Mouse (Mus musculus): ENCODE measurements around the gene Lysmd3. TPM values are rescaled to one million over a fixed set of nuclear protein-coding genes. Genes with fewer than 3 reads are reported as not detected.

Lysmd3 gene
- total RNA-seq, 2 experiments from 2014 or later: 6.1 to 9.8 TPM

DNA sequence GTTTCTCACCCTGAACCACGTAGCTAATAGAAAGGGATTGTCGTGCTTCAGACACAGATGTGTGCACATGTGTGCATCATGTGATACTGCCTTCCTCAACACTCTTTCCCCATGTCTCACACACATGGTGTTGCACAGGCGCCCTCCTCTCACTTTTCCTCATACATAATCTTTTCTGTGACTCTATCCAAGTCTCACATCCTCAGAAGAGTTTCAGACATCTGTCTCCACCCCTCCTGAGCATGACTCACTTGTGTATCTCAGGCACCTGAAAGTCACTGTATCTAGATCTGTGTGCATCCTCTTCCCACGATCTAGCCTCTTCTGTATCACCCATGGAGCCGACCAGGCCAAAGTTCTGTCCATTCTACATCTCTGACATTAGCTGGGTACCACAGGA lies 10.2 kb downstream of the Lysmd3 start:
- DNase-seq: no peak

- no peak for DNase-seq
Measured at GRCm38 (mm10) chr13:81675333-81675732, 17.9 kb downstream of the Lysmd3 start.

DNA sequence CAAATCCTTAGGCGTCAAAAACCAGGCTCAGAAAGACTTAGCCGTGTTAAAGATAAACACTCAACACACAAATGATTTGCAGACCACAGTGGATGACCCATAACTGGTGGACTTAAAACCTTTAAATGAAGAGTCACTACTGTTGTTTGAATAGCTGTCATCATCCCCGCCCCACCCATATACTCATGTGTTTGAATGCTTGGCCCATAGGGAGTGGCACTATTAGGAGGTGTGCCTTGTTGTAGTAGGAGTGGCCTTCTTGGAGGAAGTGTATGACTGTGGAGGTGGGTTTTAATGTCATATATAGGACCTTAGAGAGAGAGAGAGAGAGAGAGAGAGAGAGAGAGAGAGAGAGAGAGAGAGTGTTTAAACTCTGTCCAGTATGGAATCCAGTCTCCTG lies 25.6 kb downstream of the Lysmd3 start:
- DNase-seq: no peak

DNA sequence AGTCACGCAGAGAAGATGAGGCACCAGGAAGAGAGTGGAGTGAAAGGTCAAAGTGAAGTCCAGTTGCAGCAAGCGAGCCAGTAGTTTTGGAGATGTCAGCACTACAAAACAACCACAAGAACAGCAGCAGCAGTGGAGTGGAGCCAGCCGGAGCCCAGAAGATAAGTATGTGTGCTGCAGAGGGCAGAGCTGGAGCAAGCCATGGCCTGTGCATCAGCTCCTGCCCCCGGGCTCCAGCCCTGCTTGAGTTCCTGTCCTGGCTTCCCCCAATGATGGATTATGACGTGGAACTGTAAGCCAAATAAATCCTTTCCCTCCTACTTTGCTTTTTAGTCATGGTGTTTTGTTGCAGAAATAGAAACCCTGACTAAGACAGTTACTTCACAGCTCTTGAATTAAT lies 26.8 kb downstream of the Lysmd3 start:
- DNase-seq: no peak

DNA sequence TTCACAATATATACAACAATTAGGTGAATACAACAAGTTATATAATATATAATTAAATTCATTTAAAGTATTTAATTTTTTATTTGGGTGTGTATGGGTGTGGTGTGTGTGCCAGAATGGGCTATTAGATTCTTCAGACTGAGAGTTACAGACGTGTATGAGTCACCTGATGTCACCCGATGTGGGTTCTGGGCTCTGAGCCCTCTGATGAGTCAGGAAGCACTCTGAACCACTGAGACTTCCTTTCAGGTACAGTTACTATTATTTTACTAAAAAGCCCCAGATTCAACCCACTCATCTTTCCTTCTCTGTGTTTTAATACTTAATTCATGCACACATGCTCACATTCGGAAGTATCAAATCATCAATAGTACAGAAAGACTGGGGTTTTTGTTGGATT lies 27.4 kb downstream of the Lysmd3 start:
- no peak for DNase-seq

DNA sequence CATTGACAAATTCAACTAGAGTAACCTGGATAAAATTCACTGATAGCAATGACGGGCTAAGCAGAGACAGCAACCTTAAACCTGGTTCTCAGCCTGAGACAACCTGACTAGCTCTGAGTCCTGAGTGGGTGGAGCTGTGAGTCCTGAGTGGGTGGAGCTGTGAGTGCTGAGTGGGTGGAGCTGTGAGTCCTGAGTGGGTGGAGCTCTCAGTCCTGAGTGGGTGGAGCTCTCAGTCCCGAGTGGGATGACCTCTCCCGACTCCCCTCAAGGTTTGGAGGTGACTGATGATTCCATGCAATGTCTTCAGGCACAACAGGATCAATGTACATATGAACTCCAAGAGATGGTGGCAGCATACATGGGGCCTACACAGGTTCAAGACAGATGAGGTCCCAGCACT lies 32.1 kb downstream of the Lysmd3 start:
- no peak for DNase-seq

DNA sequence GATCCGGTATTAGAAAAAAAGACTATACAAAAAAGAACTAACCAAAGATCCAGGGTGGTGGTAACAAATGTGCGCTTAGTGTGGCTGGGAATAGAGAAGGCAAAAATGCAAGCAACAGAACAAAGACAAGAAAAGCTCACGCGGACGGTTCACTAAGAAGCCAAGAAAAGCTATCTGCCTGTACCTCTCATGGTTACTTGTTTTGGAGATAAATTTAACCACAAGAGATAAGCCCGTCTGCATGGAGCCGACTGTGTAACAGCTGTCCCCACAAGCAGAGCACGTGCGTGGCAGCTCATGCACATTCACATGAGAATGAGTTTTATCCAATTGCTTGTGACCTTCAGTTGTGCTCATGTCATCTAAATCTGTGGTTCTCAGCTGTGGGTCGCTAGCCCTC lies 33.0 kb downstream of the Lysmd3 start:
- no peak for DNase-seq

GRCm38 (mm10) chr13:81691606-81692005 lies 34.1 kb downstream of the Lysmd3 start:
- DNase-seq: no peak

DNA sequence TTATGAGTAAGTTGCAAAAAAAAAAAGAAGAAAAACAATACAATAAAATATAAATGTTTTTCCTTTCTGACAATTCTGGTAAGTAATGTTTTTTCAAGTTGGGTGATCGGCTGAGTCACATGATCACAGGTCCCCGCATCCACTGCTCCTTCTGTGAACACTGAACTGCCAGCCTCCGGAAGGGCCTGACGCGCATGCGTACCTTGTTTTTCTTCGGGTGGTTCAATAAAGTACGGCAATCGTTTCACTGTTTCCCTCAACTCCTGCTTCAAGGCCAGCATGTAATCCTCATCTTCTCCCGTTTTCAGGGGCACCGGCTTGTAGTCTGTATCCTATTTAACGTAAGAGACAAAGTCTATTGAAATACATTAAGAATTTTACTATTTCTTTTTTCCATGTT lies 37.0 kb downstream of the Lysmd3 start:
- DNase-seq: no peak

- no peak for DNase-seq
Measured at GRCm38 (mm10) chr13:81703148-81703547, 45.7 kb downstream of the Lysmd3 start.

DNA sequence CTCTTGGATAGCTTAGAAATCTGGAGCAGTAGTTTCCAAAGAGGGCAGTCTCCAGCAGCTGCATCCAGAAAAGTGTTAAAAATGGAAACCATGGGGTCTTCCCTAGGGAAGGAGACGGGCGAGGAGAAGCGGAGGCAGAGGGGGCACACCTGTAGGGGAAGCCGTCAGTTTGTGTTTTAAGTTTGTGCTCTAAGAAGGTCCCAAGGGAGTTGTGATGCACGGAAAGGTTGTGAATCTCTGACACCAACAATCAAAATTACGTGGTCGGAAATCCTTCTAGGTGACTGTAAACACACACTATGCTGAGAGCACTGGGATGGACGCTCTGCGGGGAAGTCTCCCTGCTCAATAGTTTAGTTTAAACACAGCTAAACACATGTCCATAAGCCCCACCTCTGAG lies 46.2 kb downstream of the Lysmd3 start:
- no peak for DNase-seq

DNA sequence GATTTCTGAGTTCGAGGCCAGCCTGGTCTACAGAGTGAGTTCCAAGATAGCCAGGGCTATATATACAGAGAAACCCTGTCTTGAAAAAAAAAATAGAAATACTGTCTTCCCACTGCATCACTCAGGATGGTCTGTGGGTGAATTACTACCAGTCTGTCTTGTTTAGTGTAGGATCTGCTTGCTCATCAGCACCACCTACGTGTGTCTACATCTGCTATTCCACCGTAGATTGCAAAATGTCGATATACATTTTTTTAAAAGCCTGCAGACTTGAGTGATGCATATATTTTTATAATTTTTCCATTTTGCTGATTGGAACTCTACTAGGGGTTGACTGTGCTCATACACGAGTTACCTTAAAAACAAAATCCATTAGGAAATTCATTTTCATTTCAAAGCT lies 48.8 kb downstream of the Lysmd3 start:
- no peak for DNase-seq

DNA sequence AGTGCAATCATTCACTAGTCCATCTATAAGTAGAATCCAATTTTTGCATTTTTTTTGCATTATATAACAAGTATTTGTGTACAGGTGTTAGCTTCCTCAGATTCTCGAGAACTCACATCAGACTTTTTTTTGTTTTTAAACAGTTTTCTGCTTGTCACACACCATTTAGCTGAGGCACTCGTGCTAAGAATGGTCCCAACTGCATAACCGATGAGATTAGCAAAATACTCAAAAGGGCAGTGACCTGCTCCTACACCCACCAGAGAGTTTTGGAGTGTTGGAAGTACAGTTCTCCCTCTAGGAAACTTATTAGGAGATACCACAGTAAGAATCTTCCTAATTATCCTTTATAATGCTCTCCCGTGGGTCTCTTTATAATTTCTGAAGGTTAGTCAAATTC lies 52.3 kb downstream of the Lysmd3 start:
- DNase-seq: no peak

DNA sequence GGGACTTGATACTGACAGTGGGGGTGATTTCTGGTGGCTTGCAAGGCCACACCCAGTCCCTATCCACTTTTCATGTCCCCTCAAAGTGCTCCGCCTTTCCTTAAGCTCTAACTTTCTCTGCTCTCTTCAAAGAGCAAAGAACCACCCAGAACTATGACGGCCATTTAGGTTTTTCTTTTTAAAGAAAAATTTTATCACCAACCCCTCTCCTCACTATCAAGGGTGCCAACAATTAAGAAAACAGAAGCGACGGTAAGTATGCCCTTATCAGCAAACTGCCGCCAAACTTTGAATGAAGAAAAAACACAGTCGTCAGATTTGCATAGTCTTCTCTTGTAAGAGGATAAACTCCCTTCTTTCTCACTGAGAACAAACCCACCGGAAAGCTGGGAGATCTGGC lies 52.8 kb downstream of the Lysmd3 start:
- DNase-seq: no peak

DNA sequence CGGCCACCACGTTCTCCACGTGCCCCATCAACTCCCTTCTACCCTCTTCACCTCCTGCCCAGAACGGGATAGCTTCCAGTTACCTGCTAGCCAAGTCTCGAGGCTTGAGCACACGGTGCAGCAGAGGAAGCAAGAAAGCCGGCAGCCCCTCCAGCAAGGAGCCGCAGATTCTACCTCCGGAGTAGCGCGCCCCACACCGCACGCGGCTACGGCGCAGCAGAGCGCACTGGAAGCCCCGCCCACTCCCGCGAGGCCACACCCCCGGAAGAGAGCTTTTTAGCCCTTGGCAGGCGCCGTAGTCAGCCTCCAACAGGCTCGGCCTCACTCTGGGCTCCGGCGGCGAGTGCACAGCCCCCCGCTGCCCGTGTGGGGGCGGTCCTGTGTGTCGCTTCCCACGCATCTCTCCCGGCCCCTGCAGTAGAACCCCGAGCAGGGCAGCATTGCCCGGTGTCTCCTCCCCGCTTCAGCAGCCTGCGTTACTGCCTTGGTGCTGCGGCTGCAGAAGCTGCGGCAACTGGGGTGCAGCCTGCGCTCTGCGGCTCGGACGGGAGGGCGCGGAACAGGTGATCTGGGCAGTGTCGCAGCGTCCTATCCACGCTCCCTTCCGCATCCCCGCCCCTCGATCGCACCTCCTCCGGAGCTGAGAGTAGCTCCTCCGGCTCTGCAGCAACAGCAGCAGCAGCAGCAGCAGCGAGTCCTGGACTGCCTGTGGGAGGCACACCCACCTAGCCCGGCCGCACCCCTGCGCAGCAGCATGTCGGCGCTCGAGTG lies 53.5 kb downstream of the Lysmd3 start, which contains the start of the genes Polr3g and Mblac2:
Gene Polr3g, minus strand, starts transcription at position 239 of the 771 bp plus-strand sequence.
Gene Mblac2, plus strand, starts transcription at position 567 of the 771 bp plus-strand sequence.
- peak; percentile 93 for DNase-seq

GRCm38 (mm10) chr13:81711546-81712371 lies 54.3 kb downstream of the Lysmd3 start:
- DNase-seq: peak; percentile 23

GRCm38 (mm10) chr13:81713896-81714295 lies 56.4 kb downstream of the Lysmd3 start:
- no peak for DNase-seq

Other genes with a start within 250 kb of the Lysmd3 start
- under 1 TPM in 1 of 2 experiments, not detected in 1; 0.19 TPM for gene Adgrv1, start 24.5 kb upstream of the Lysmd3 start, total RNA-seq (2021)
- 1 to 10 TPM; 1.4 TPM for gene Polr3g, start 53.4 kb downstream of the Lysmd3 start, total RNA-seq (2021)
- 1 to 10 TPM; 1.5 to 2.1 TPM for gene Mblac2, start 53.7 kb downstream of the Lysmd3 start, total RNA-seq (2021)
- gene Cetn3, start 125.4 kb downstream of the Lysmd3 start, total RNA-seq (2021): 10 to 100 TPM; 28.8 to 32.8 TPM